Mouse (Mus musculus) limb, embryonic 11.5 days (tissue): ENCODE results near the gene Ttyh2. TPM values are rescaled to one million over a fixed set of nuclear protein-coding genes. Genes with fewer than 3 reads are reported as not detected.
"Not testable (repeated sequence)": the region's sequence is repeated elsewhere in the genome, so short reads cannot be mapped to it uniquely, and the experiment has no call there.

Experiments used
- ATAC-seq: fragments of 200-750 bp; cut with Nextera tagmentation; 2 replicates; pipeline ENCODE4 v1.8.0; 2017; ENCODE audit warnings: low read depth; ENCODE audit not compliant: insufficient number of reproducible peaks, low FRiP score, low TSS enrichment
- DNase-seq: peaks from one replicate; pipeline ENCODE4 v3.0.0-alpha.2; 2015; ENCODE audit warnings: low spot score
- H3K27ac ChIP-seq: fragments of 300-500 bp; sonication (generic); replicated peaks from 2 replicates; pipeline ENCODE4 v1.5.1; 2014; ENCODE audit warnings: low read depth, mild to moderate bottlenecking, low read length
- H3K27me3 ChIP-seq: fragments of 300-500 bp; sonication (generic); 2 replicates; pipeline ENCODE4 v1.6.1; 2014; ENCODE audit warnings: mild to moderate bottlenecking, low read length, mixed read lengths; ENCODE audit not compliant: control insufficient read depth, insufficient read depth
- H3K36me3 ChIP-seq: fragments of 300-500 bp; sonication (generic); 2 replicates; pipeline ENCODE4 v1.6.1; 2014; ENCODE audit warnings: mild to moderate bottlenecking, low read length, moderate library complexity, mixed read lengths; ENCODE audit not compliant: control insufficient read depth, insufficient read depth
- H3K4me1 ChIP-seq: fragments of 300-500 bp; sonication (generic); 2 replicates; pipeline ENCODE4 v1.6.1; 2014; ENCODE audit warnings: low read length, mixed read lengths; ENCODE audit not compliant: control insufficient read depth, insufficient read depth
- H3K4me2 ChIP-seq: fragments of 300-500 bp; sonication (generic); 2 replicates; pipeline ENCODE4 v1.6.1; 2014; ENCODE audit warnings: low read depth, mild to moderate bottlenecking, moderate library complexity; ENCODE audit not compliant: severe bottlenecking
- H3K4me3 ChIP-seq: fragments of 300-500 bp; sonication (generic); 2 replicates; pipeline ENCODE4 v1.5.1; 2014; ENCODE audit warnings: low read depth, low read length
- H3K9ac ChIP-seq: fragments of 300-500 bp; sonication (generic); 2 replicates; pipeline ENCODE4 v1.6.1; 2014; ENCODE audit warnings: mild to moderate bottlenecking, low read length
- H3K9me3 ChIP-seq: fragments of 300-500 bp; sonication (generic); 2 replicates; pipeline ENCODE4 v1.6.1; 2016; ENCODE audit warnings: low read length; ENCODE audit not compliant: control insufficient read depth
- WGBS: fragments of 180-500 bp; shearing (Covaris S2); extraction: QIAGEN DNeasy Blood & Tissue Kit; methylation state at CpG from one replicate; pipeline ENCODE4 v1.1.7; 2014; 5-methylcytosine and 5-hydroxymethylcytosine counted together
- polyA plus RNA-seq: library from polyadenylated mRNA; unstranded; fragments of >200 nt; fragmentation: Nextera tagmentation; extraction: Ambion mirVana; gene quantifications from 2 replicates; pipeline ENCODE4 v1.2.1, GENCODE M21; 2014

Ttyh2 gene
- polyA plus RNA-seq, 1 experiment from 2014 or later, result 10.0 TPM

DNA sequence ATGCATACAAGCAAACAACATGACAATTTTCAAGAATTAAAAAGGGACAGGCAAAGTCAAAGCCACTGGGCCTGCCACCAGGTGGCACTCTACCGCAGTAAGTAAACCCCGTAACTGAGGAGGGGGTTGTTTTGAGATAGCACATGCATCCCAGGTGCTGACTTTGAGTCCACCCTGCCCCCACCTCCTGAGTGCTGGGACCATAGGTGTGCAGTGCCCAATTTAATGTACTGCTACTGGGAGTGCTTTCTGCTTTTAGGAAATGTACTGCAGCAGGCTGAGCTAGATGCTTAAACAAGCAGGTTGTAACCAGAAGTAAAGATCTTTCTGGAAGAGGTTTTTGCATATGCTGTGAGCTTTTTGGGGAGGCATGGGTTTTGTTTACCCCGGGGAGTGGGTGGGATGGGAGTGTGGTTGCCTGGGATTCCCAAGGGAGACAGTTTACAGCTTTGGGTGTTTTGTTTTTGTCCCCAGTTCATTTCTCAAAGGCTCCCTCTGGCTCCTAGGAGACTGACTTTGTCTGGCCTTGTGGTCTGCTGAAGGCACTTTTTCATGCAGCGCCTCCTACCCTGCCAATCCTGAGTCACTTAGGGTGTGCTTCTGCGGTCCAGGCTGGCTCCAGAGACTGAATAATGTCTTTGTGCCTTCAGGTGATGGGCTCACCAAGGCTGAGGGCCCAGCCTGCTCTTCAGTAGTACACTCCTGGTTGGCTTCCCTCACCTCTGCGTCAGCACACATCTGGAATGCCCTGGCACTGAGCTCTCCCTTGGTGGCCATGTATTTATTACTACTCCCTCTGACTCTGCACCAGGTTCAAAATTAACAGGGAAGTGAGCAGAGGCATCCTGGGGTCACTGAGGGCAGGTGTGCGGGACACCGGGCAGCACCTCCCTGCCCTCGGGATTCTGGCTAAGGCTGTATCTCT is 2.2 kb upstream of the Ttyh2 start:
- Histone ChIP-seq H3K4me1 (peaks cover 15% of the 10 kb centered on the region; the same call in 1 of the 2 replicates), H3K9me3 (no peaks in the 10 kb centered on the region), H3K9ac (no peak overlapping the region), H3K4me3 (no peak overlapping the region), H3K36me3 (peaks cover 13% of the 10 kb centered on the region; the same call in 1 of the 2 replicates), H3K27me3 (no peaks in the 10 kb centered on the region), H3K4me2 (no peak overlapping the region), H3K27ac (no peak overlapping the region)
- 58% methylated on average over 9 of the region's 9 CpGs for WGBS
- ATAC-seq (no peak), DNase-seq (peak; percentile 73)

DNA sequence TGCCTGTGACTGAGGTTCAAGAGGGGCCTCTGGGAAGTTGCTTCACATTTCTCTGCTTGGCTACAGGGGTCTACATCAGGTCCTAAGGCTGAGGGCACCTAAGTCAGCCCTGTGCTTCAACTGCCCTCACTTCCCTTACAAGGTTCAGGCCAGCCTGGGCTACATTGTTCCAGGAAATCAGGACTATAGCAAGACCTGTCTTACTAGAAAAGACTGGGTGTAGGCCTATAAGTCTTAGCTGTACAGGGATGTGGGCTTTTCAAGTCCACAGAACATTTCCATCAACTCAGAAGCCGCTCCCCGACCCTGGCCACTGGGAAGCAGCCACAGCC is 1.5 kb upstream of the Ttyh2 start:
- Histone ChIP-seq H3K4me2 (no peak overlapping the region), H3K4me1 (peaks cover 15% of the 10 kb centered on the region; the same call in 1 of the 2 replicates), H3K9ac (no peak overlapping the region), H3K27me3 (no peaks in the 10 kb centered on the region), H3K36me3 (peaks cover 13% of the 10 kb centered on the region; the same call in 1 of the 2 replicates), H3K4me3 (no peak overlapping the region), H3K9me3 (no peaks in the 10 kb centered on the region), H3K27ac (no peak overlapping the region)
- no peak for DNase-seq
- WGBS, result 84% methylated on average over 2 of the region's 2 CpGs
- ATAC-seq, result no peak

- Histone ChIP-seq H3K36me3 (peaks cover 13% of the 10 kb centered on the region; the same call in 1 of the 2 replicates), H3K4me3 (no peak overlapping the region), H3K4me2 (no peak overlapping the region), H3K9ac (no peak overlapping the region), H3K27me3 (no peaks in the 10 kb centered on the region), H3K9me3 (no peaks in the 10 kb centered on the region), H3K4me1 (peaks cover 15% of the 10 kb centered on the region; the same call in 1 of the 2 replicates), H3K27ac (no peak overlapping the region)
- DNase-seq, result no peak
- ATAC-seq, result no peak
- 44% methylated on average over 8 of the region's 8 CpGs for WGBS
Measured at GRCm38 (mm10) chr11:114674180-114674579, 1.1 kb upstream of the Ttyh2 start.

DNA sequence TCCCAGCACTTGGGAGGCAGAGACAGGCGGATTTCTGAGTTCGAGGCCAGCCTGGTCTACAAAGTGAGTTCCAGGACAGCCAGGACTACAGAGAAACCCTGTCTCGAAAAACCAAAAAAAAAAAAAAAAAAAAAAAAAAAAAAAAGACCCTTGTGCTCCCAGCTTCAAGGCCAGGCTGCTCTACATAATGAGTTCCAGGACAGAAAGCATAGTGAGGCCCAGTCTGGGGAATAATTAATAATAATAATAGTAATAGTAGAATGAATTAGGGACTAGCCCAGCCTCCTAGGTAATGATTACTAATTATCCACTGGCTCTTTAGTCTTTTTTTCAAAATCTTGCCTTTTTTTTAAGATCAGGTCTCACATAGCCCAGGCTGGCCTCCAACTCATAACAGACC is 435 bp upstream of the Ttyh2 start:
- H3K9me3 ChIP-seq, H3K27ac ChIP-seq, H3K9ac ChIP-seq, H3K27me3 ChIP-seq, H3K4me3 ChIP-seq, DNase-seq: not testable (repeated sequence)
- Histone ChIP-seq H3K4me2 (peak overlapping the region; percentile 96), H3K36me3 (peaks cover 13% of the 10 kb centered on the region; the same call in 1 of the 2 replicates), H3K4me1 (peaks cover 12% of the 10 kb centered on the region; the same call in 1 of the 2 replicates)
- WGBS, result 100% methylated on average over 2 of the region's 3 CpGs
- ATAC-seq, result peak; percentile 8; the same call in 1 of the 2 replicates

DNA sequence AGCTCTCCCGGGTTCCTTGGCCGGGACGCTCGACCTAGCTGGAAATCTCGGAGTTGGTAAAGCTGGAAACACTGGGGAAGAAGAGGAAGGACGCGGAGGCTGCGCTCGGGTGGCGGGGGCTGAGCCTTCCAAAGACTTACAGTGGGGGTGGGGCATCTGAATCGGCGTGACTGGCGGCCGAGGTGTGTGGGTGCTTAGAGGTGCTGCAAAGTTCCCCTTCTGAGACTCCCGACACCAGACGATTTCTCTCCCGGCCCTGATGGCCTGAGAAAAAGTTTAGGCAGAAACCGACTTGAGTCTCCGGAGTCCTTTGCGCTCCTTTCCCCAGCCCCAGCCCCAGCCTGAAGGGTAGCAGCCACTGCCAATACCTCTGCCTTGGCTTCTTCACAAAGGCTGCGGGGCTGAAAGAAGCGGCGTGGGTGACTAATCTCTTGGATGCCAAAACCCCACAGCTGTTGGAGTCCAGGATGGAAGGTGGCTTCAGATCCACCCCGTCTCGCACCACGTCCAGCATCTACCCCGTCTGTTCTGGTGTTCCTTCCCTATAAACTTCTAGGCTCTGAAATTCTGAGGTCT is 683 bp downstream of the Ttyh2 start:
- H3K4me1 ChIP-seq, result peaks cover 11% of the 10 kb centered on the region; the same call in 1 of the 2 replicates
- H3K4me3 ChIP-seq, result peak overlapping the region; percentile 59
- peaks cover 13% of the 10 kb centered on the region; the same call in 1 of the 2 replicates for H3K36me3 ChIP-seq
- peak overlapping the region; percentile 96 for H3K4me2 ChIP-seq
- WGBS, result 3% methylated on average over 27 of the region's 27 CpGs
- no peaks in the 10 kb centered on the region for H3K27me3 ChIP-seq
- H3K9me3 ChIP-seq, result no peaks in the 10 kb centered on the region
- ATAC-seq (0 out of 2 replicates have a peak, but pooled peaks have one; percentile 8), DNase-seq (no peak)
- H3K9ac ChIP-seq, result peak overlapping the region; percentile 66
- no peak overlapping the region for H3K27ac ChIP-seq

GRCm38 (mm10) chr11:114676431-114676830 is 1.2 kb downstream of the Ttyh2 start:
- WGBS, result 8% methylated on average over 14 of the region's 14 CpGs
- peak overlapping the region; percentile 96 for H3K4me2 ChIP-seq
- H3K4me3 ChIP-seq, result peak overlapping the region; percentile 59
- DNase-seq (no peak), ATAC-seq (no peak)
- no peak overlapping the region for H3K27ac ChIP-seq
- peak overlapping the region; percentile 17; the same call in 1 of the 2 replicates for H3K9ac ChIP-seq
- peaks cover 11% of the 10 kb centered on the region; the same call in 1 of the 2 replicates for H3K36me3 ChIP-seq
- H3K27me3 ChIP-seq, result no peaks in the 10 kb centered on the region
- H3K4me1 ChIP-seq, result peaks cover 11% of the 10 kb centered on the region; the same call in 1 of the 2 replicates
- H3K9me3 ChIP-seq, result no peaks in the 10 kb centered on the region

GRCm38 (mm10) chr11:114676896-114677530 is 1.8 kb downstream of the Ttyh2 start:
- Histone ChIP-seq H3K27ac (no peak overlapping the region), H3K36me3 (peaks cover 7% of the 10 kb centered on the region; the same call in 1 of the 2 replicates), H3K9me3 (no peaks in the 10 kb centered on the region), H3K27me3 (no peaks in the 10 kb centered on the region), H3K4me2 (peak overlapping the region; percentile 96; the same call in 1 of the 2 replicates), H3K4me1 (peaks cover 11% of the 10 kb centered on the region; the same call in 1 of the 2 replicates), H3K4me3 (no peak overlapping the region), H3K9ac (no peak overlapping the region)
- ATAC-seq (no peak), DNase-seq (no peak)
- WGBS, result 34% methylated on average over 9 of the region's 9 CpGs

GRCm38 (mm10) chr11:114679582-114679981 is 4.4 kb downstream of the Ttyh2 start:
- H3K4me1 ChIP-seq, result peaks cover 17% of the 10 kb centered on the region
- no peaks in the 10 kb centered on the region for H3K36me3 ChIP-seq
- ATAC-seq, result no peak
- H3K9me3 ChIP-seq, result no peaks in the 10 kb centered on the region
- no peaks in the 10 kb centered on the region for H3K27me3 ChIP-seq
- H3K27ac ChIP-seq, result no peak overlapping the region
- DNase-seq, result no peak
- no peak overlapping the region for H3K9ac ChIP-seq
- no peak overlapping the region for H3K4me2 ChIP-seq
- no peak overlapping the region for H3K4me3 ChIP-seq
- WGBS, result 80% methylated on average over 8 of the region's 8 CpGs
